14 mouse cellular contexts compared by ENCODE assay signal in the genomic region with DNA sequence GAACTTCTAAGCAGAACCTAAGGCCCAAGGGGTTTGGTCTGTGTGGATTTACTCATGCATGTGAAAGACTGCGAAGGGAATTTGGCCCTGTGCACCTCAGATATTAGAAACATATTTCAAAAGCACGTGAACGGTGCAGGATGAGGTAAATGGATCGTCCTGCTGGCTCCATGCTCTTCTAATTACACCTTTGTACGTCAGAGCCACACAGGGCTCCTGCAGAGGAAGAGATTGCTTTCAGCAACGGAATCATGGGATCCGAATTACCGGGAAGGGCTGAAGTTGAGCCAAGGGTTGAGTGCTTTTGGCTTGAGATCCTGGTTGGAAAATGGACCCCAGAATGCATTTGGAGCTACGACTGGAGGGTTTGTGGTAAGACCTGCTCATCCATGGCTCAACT. TPM values are rescaled to one million over a fixed set of nuclear protein-coding genes. Genes with fewer than 3 reads are reported as not detected.
A peak's percentile ranks its signal among the peaks of the same experiment; 100 is the strongest.
DNase-seq lines count a peak whose midpoint lies in the region; ATAC-seq and TF ChIP-seq lines count a peak whose summit lies in the region.
"Had no signal": no experiment of that assay in that cellular context is flagged by ENCODE, and none has a peak within 500 bp of the region (broad histone marks: within the 10 kb centered on the region; RNA-seq: fewer than 3 reads in every experiment).

No protein-coding gene starts in this region.

- H3K27me3 ChIP-seq in hindbrain, embryonic 14.5 days (ENCODE audit: control insufficient read depth, insufficient read depth, low read length), result no peaks in the 10 kb centered on the region
- H3K27me3 ChIP-seq in hindbrain, embryonic 13.5 days, result no peaks in the 10 kb centered on the region
- no peaks in the 10 kb centered on the region for H3K27me3 ChIP-seq in limb, embryonic 14.5 days (ENCODE audit: control insufficient read depth, insufficient read depth, low read length)
- H3K27me3 ChIP-seq: heart, embryonic 15.5 days had no signal

- no peak overlapping the region for H3K9ac ChIP-seq in hindbrain, embryonic 14.5 days
- no peak overlapping the region for H3K9ac ChIP-seq in hindbrain, embryonic 13.5 days
- H3K9ac ChIP-seq in limb, embryonic 14.5 days (ENCODE audit: low read depth, low read length, severe bottlenecking), result no peak overlapping the region
- H3K9ac ChIP-seq: heart, embryonic 15.5 days had no signal

- no peak for TF ChIP-seq POLR2A in brain, embryonic 14.5 days (IDR thresholded peaks at IDR 0.05; ENCODE audit: borderline replicate concordance, extremely low read depth, insufficient read depth, insufficient read length, poor library complexity, severe bottlenecking)
- no peak for TF ChIP-seq POLR2A in limb, embryonic 14.5 days (IDR thresholded peaks at IDR 0.05; ENCODE audit: borderline replicate concordance, extremely low read depth, insufficient read depth, insufficient read length)

- peak; percentile 31 for DNase-seq in embryo, embryonic 10.5 days (ENCODE audit: low spot score)
- DNase-seq in embryo, embryonic 9.5 days (ENCODE audit: extremely low spot score), result no peak
- peak; percentile 24 for DNase-seq in hindbrain, embryonic 14.5 days (ENCODE audit: low spot score)
- peak; percentile 33 for DNase-seq in brain, embryonic 14.5 days (ENCODE audit: low read depth)
- peak; percentile 75 for DNase-seq in limb, embryonic 14.5 days (ENCODE audit: low spot score)
- DNase-seq in thymus, postnatal 36 days, result no peak
- DNase-seq in ovary, postnatal 36 days (ENCODE audit: low spot score), result no peak
- DNase-seq: cerebellum, adult 8-10 months; kidney, adult 18-20 months; left cerebral cortex, postnatal 4 days; lung, adult 2 months; midbrain, embryonic 14.5 days had no signal

- no peaks in the 10 kb centered on the region for H3K36me3 ChIP-seq in hindbrain, embryonic 14.5 days (replicated peaks; ENCODE audit: control insufficient read depth, insufficient read depth)
- no peaks in the 10 kb centered on the region for H3K36me3 ChIP-seq in hindbrain, embryonic 13.5 days
- H3K36me3 ChIP-seq in limb, embryonic 14.5 days (ENCODE audit: control insufficient read depth, insufficient read depth, low read length), result no peaks in the 10 kb centered on the region
- H3K36me3 ChIP-seq: heart, embryonic 15.5 days had no signal

- 0 out of 2 replicates have a peak, but pooled peaks cover 10% of the 10 kb centered on the region for H3K4me1 ChIP-seq in hindbrain, embryonic 14.5 days (replicated peaks; ENCODE audit: control insufficient read depth, insufficient read depth, low read length)
- peaks cover 23% of the 10 kb centered on the region for H3K4me1 ChIP-seq in hindbrain, embryonic 13.5 days (replicated peaks)
- peaks cover 50% of the 10 kb centered on the region for H3K4me1 ChIP-seq in limb, embryonic 14.5 days (ENCODE audit: control insufficient read depth, insufficient read depth, low read length)

- ATAC-seq in hindbrain, embryonic 14.5 days (ENCODE audit: low FRiP score), result no peak
- ATAC-seq in hindbrain, embryonic 13.5 days (ENCODE audit: low FRiP score), result no peak
- peak; percentile 55 for ATAC-seq in limb, embryonic 14.5 days (ENCODE audit: low FRiP score, low read depth)

- H3K4me3 ChIP-seq in hindbrain, embryonic 14.5 days (replicated peaks; ENCODE audit: low read length), result no peak overlapping the region
- no peak overlapping the region for H3K4me3 ChIP-seq in hindbrain, embryonic 13.5 days
- no peak overlapping the region for H3K4me3 ChIP-seq in limb, embryonic 14.5 days (replicated peaks; ENCODE audit: low read length)
- H3K4me3 ChIP-seq: heart, embryonic 15.5 days had no signal

- no peaks in the 10 kb centered on the region for H3K9me3 ChIP-seq in hindbrain, embryonic 14.5 days (ENCODE audit: control insufficient read depth, low read length)
- H3K9me3 ChIP-seq in hindbrain, embryonic 13.5 days, result no peaks in the 10 kb centered on the region
- no peaks in the 10 kb centered on the region for H3K9me3 ChIP-seq in limb, embryonic 14.5 days (ENCODE audit: control insufficient read depth, low read length)
- H3K9me3 ChIP-seq: heart, embryonic 15.5 days had no signal

- WGBS in hindbrain, embryonic 14.5 days, result 64% methylated on average over 9 of the region's 9 CpGs
- WGBS in hindbrain, embryonic 13.5 days, result 65% methylated on average over 9 of the region's 9 CpGs
- WGBS in limb, embryonic 14.5 days, result 21% methylated on average over 9 of the region's 9 CpGs

- no peak overlapping the region for H3K27ac ChIP-seq in hindbrain, embryonic 14.5 days
- no peak overlapping the region for H3K27ac ChIP-seq in hindbrain, embryonic 13.5 days
- H3K27ac ChIP-seq in limb, embryonic 14.5 days (replicated peaks; ENCODE audit: low read depth, low read length), result peak overlapping the region; percentile 68; the same call in 1 of the 2 replicates

- no peak for TF ChIP-seq CTCF in brain, embryonic 14.5 days (IDR thresholded peaks at IDR 0.05; ENCODE audit: borderline replicate concordance, extremely low read depth, insufficient read depth, insufficient read length)

- H3K4me2 ChIP-seq in hindbrain, embryonic 14.5 days (replicated peaks), result no peak overlapping the region
- no peak overlapping the region for H3K4me2 ChIP-seq in hindbrain, embryonic 13.5 days
- H3K4me2 ChIP-seq in limb, embryonic 14.5 days (replicated peaks; ENCODE audit: low read depth, low read length, severe bottlenecking), result no peak overlapping the region

RNA-seq across cellular contexts. Expression of gene Kcne4, which starts 4.6 kb away (rescaled TPM):
- 1.1 and 1.7 TPM in 2 replicates for polyA plus RNA-seq in hindbrain, embryonic 14.5 days (2014; fragmentation: Nextera tagmentation; extraction: Ambion mirVana)
- 2.4 TPM in 2 replicates for polyA plus RNA-seq in hindbrain, embryonic 13.5 days (2015; fragmentation: Nextera tagmentation; extraction: Ambion mirVana)
- polyA plus RNA-seq in brain, embryonic 14.5 days (2012; rRNA removed), result 0.55 and 1.1 TPM in 2 replicates
- 9.0 TPM in 2 replicates for polyA plus RNA-seq in limb, embryonic 14.5 days (2012; rRNA removed)
- polyA plus RNA-seq in limb, embryonic 14.5 days (2014; fragmentation: Nextera tagmentation; extraction: Ambion mirVana), result 18.3 and 21.2 TPM in 2 replicates

Comparison
In these comparisons a context has a peak if more than half of its experiments do, and no peak if none do; other contexts are left out.
1. DNase-seq: peak in embryo, embryonic 10.5 days (single experiment), hindbrain, embryonic 14.5 days (single experiment), brain, embryonic 14.5 days (single experiment) and limb, embryonic 14.5 days (single experiment); none in embryo, embryonic 9.5 days (single experiment), thymus, postnatal 36 days (0 of 2) and ovary, postnatal 36 days (single experiment).